In the genomic region with DNA sequence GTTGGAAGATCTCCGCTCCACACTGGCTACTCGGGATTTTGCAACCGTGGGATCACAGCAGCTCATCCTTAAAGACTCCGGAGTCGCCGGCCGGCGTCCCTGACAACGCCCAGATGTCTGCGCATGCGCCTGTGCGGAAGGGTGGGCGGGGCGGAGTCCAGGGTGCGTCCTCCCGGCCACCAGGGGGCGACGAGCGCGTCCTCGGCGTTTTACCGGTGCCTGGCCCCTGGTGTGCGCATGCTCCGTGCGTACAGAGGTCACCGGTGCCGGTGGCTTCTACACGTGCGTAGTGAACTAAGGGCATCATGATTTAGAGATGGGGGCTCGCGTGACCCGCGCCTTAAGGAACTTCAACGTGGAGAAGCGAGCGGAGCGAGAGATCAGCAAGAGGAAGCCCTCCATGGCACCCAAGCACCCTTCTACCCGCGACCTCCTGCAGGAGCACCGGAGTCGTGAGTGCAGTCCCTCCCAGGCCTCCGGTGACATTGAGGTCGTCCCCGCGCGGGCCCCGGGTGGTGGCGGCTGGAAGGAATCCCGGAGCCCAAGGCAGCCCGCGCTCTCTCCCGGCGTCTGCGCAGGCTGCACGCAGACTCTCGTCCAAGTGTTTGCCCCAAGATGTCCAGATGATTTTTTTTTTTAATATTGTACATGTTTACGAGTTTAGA, we compare ENCODE assay signal across 1 mouse cellular context.
TF ChIP-seq lines count a peak whose summit lies in the region.

A gene (plus strand): TSS at position 233 of the 665 bp plus-strand sequence.

TF ChIP-seq in MEL, 35 proteins besides CTCF, POLR2A, EP300 and RAD21 (continued from another document):
- no peak for TF ChIP-seq POLR2AphosphoS5 (IDR thresholded peaks at IDR 0.05; ENCODE audit: borderline replicate concordance, low read depth, low read length)
- peak; percentile 99 for TF ChIP-seq MXI1 (IDR thresholded peaks at IDR 0.05; ENCODE audit: low read depth, low read length)
- peak; percentile 81 for TF ChIP-seq BHLHE40 (IDR thresholded peaks at IDR 0.05; ENCODE audit: borderline replicate concordance, low read depth, low read length)
- TF ChIP-seq GATA1 (IDR thresholded peaks at IDR 0.05; ENCODE audit: low read depth, low read length) = no peak
- TF ChIP-seq NRF1 (IDR thresholded peaks at IDR 0.05; ENCODE audit: insufficient read depth, low read depth, low read length, poor library complexity, severe bottlenecking) = peak; percentile 88
- TF ChIP-seq MYB (IDR thresholded peaks at IDR 0.05; ENCODE audit: low read depth, low read length) = no peak
- TF ChIP-seq RCOR1 (IDR thresholded peaks at IDR 0.05; ENCODE audit: low read depth, low read length) = no peak
- TF ChIP-seq KAT2A (conservative IDR thresholded peaks at IDR 0.05; ENCODE audit: low read depth, low read length) = no peak; the same call in 1 of the 2 replicates
TF ChIP-seq in MEL: peak in this region for 14.
